Mouse (Mus musculus) lung, postnatal 0 days (tissue): ENCODE data around the gene Tubg1.
"Not testable (repeated sequence)": the region's sequence is repeated elsewhere in the genome, so short reads cannot be mapped to it uniquely, and the experiment has no call there.

Source experiments
- CTCF ChIP-seq: IDR thresholded peaks from 2 replicates; pipeline ENCODE4 v1.5.1; 2016; ENCODE audit warnings: antibody characterized with exemption, mild to moderate bottlenecking
- EP300 ChIP-seq: IDR thresholded peaks from 2 replicates; pipeline ENCODE4 v1.6.1; 2016; ENCODE audit warnings: antibody characterized with exemption, mild to moderate bottlenecking, control low read depth

- not testable (repeated sequence) for TF ChIP-seq EP300, CTCF
These were observed 40.4 kb downstream of the Tubg1 start for GRCm38 (mm10) chr11:101160151-101160550.
